Mouse (Mus musculus): Measurements from ENCODE around the gene Elane. TPM values are rescaled to one million over a fixed set of nuclear protein-coding genes. Genes with fewer than 3 reads are reported as not detected.

Elane gene
- polyA plus RNA-seq, 1 experiment from 2014 or later = 0.26 TPM

DNA sequence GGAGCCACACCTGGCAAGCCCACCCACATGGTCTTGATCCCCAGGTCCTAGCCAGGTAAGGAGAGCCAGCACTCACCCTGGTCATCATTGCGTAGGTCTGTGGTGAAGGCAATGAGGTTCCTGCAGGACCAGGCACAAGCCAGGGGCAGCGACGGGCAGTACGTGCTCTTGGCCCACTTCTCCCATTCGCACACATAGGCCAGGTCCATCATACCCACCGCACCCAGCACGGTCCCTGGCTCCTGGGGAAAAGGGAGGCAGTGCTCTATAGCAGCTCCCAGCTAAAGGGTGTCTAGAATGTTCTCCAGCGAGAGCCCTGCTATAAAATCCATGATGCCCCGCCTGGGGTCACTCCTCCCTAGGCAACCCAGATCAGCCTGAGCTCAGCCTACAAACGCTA lies 21.4 kb downstream of the Elane start:
- ATAC-seq (ENCODE audit: low read depth) = no peak
- peaks cover 45% of the 10 kb centered on the region for H3K36me3 ChIP-seq (ENCODE audit: control insufficient read depth, insufficient read depth, low read length)
- no peak overlapping the region for H3K4me2 ChIP-seq (ENCODE audit: low read depth, low read length)
- peaks cover 5% of the 10 kb centered on the region; the same call in 1 of the 2 replicates for H3K4me1 ChIP-seq (replicated peaks; ENCODE audit: control insufficient read depth, insufficient read depth, low read length)
- no peak overlapping the region for H3K27ac ChIP-seq (ENCODE audit: low read length)
- no peak overlapping the region for H3K4me3 ChIP-seq (ENCODE audit: low read length)
- no peaks in the 10 kb centered on the region for H3K27me3 ChIP-seq (ENCODE audit: control insufficient read depth, insufficient read depth, low read depth, low read length)
- no peak overlapping the region for H3K9ac ChIP-seq (ENCODE audit: low read length)
- WGBS = 91% methylated on average over 10 of the region's 10 CpGs
- no peaks in the 10 kb centered on the region for H3K9me3 ChIP-seq (ENCODE audit: control insufficient read depth, low read length)

DNA sequence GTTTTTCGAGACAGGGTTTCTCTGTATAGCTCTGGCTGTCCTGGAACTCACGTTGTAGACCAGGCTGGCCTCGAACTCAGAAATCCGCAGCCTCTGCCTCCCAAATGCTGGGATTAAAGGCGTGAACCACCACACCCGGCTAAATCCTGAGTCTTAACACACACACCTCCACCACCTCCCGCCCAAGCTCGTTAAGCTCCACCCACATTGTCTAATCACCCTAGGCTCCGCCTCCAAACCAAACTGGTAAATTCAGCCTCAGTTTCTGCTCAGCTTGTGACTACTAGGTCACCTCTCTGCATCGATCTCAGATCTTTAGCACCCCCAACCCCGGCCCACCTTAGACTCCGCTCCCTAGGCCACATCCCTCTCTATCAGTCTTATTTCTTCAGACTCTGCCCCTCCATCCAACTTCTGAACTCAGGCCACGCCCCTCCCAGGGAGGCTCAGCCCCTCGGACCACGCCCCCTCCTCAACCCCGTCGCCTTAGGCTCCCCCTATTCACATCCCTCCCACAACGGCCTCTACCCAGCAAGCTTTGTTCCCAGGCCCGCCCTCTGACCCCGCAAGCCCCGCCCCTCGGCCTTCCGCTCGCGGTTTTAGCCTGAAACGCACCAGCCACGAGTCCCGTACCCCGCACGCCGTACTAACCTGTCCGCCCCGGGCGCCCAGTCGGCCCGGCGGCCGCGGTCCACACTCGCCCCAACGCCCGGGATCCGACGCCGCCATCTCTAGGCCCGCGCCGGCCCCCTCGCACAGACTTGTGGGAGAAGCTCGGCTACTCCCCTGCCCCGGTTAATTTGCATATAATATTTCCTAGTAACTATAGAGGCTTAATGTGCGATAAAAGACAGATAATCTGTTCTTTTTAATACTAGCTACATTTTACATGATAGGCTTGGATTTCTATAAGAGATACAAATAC lies 22.4 kb downstream of the Elane start, which contains the start of gene Med16:
Med16 (minus strand) TSS at position 757 of the 925 bp plus-strand sequence.
- WGBS = 2% methylated on average over 52 of the region's 52 CpGs
- peaks cover 41% of the 10 kb centered on the region for H3K36me3 ChIP-seq (ENCODE audit: control insufficient read depth, insufficient read depth, low read length)
- H3K4me1 ChIP-seq (replicated peaks; ENCODE audit: control insufficient read depth, insufficient read depth, low read length) = peaks cover 5% of the 10 kb centered on the region; the same call in 1 of the 2 replicates

GRCm38 (mm10) chr10:79909092-79909922 lies 23.3 kb downstream of the Elane start:
- WGBS = 20% methylated on average over 14 of the region's 14 CpGs
- H3K4me2 ChIP-seq (ENCODE audit: low read depth, low read length) = peak overlapping the region; percentile 39
- peak overlapping the region; percentile 9; the same call in 1 of the 2 replicates for H3K4me3 ChIP-seq (ENCODE audit: low read length)
- peaks cover 6% of the 10 kb centered on the region for H3K4me1 ChIP-seq (replicated peaks; ENCODE audit: control insufficient read depth, insufficient read depth, low read length)
- no peaks in the 10 kb centered on the region for H3K27me3 ChIP-seq (ENCODE audit: control insufficient read depth, insufficient read depth, low read depth, low read length)
- H3K27ac ChIP-seq (ENCODE audit: low read length) = peak overlapping the region; percentile 50
- H3K36me3 ChIP-seq (ENCODE audit: control insufficient read depth, insufficient read depth, low read length) = peaks cover 37% of the 10 kb centered on the region
- no peaks in the 10 kb centered on the region for H3K9me3 ChIP-seq (ENCODE audit: control insufficient read depth, low read length)
- H3K9ac ChIP-seq (ENCODE audit: low read length) = peak overlapping the region; percentile 11; the same call in 1 of the 2 replicates
- ATAC-seq (ENCODE audit: low read depth) = peak; percentile 62

More for the DNA sequence above, 22.4 kb downstream of the Elane start, which contains the start of gene Med16:
- Histone ChIP-seq H3K4me3 (ENCODE audit: low read length) (peak within 1 kb of the TSS; percentile 85), H3K27ac (ENCODE audit: low read length) (peak within 1 kb of the TSS; percentile 97), H3K9me3 (ENCODE audit: control insufficient read depth, low read length) (no peaks in the 10 kb centered on the region), H3K4me2 (ENCODE audit: low read depth, low read length) (peak within 1 kb of the TSS; percentile 58), H3K27me3 (ENCODE audit: control insufficient read depth, insufficient read depth, low read depth, low read length) (no peaks in the 10 kb centered on the region), H3K9ac (ENCODE audit: low read length) (peak within 1 kb of the TSS; percentile 97)
- ATAC-seq (ENCODE audit: low read depth) = peak; percentile 98

GRCm38 (mm10) chr10:79910556-79910955 lies 24.5 kb downstream of the Elane start, which contains the start of gene Gm26602:
Gene Gm26602 (plus strand): TSS chr10:79910856.
- 0 out of 2 replicates have a peak within 1 kb of the TSS, but pooled peaks have one; percentile 24 for H3K9ac ChIP-seq (ENCODE audit: low read length)

GRCm38 (mm10) chr10:79912412-79912811 lies 26.4 kb downstream of the Elane start:
- Histone ChIP-seq H3K27me3 (ENCODE audit: control insufficient read depth, insufficient read depth, low read depth, low read length) (no peaks in the 10 kb centered on the region), H3K9me3 (ENCODE audit: control insufficient read depth, low read length) (no peaks in the 10 kb centered on the region), H3K27ac (ENCODE audit: low read length) (no peak overlapping the region), H3K9ac (ENCODE audit: low read length) (no peak overlapping the region), H3K4me1 (replicated peaks; ENCODE audit: control insufficient read depth, insufficient read depth, low read length) (peaks cover 26% of the 10 kb centered on the region), H3K4me2 (ENCODE audit: low read depth, low read length) (no peak overlapping the region), H3K36me3 (ENCODE audit: control insufficient read depth, insufficient read depth, low read length) (peaks cover 17% of the 10 kb centered on the region), H3K4me3 (ENCODE audit: low read length) (no peak overlapping the region)
- WGBS = 66% methylated on average over 20 of the region's 20 CpGs
- no peak for ATAC-seq (ENCODE audit: low read depth)

More at GRCm38 (mm10) chr10:79910556-79910955, 24.5 kb downstream of the Elane start, which contains the start of gene Gm26602:
- Histone ChIP-seq H3K4me2 (ENCODE audit: low read depth, low read length) (no peak within 1 kb of the TSS), H3K27ac (ENCODE audit: low read length) (no peak within 1 kb of the TSS), H3K4me3 (ENCODE audit: low read length) (no peak within 1 kb of the TSS), H3K4me1 (replicated peaks; ENCODE audit: control insufficient read depth, insufficient read depth, low read length) (peaks cover 17% of the 10 kb centered on the region), H3K27me3 (ENCODE audit: control insufficient read depth, insufficient read depth, low read depth, low read length) (no peaks in the 10 kb centered on the region), H3K9me3 (ENCODE audit: control insufficient read depth, low read length) (no peaks in the 10 kb centered on the region), H3K36me3 (ENCODE audit: control insufficient read depth, insufficient read depth, low read length) (peaks cover 27% of the 10 kb centered on the region)
- ATAC-seq (ENCODE audit: low read depth) = no peak
- WGBS = 89% methylated on average over 4 of the region's 4 CpGs

- no peak for ATAC-seq (ENCODE audit: low read depth)
- Histone ChIP-seq H3K9me3 (ENCODE audit: control insufficient read depth, low read length) (no peaks in the 10 kb centered on the region), H3K4me2 (ENCODE audit: low read depth, low read length) (no peak overlapping the region), H3K9ac (ENCODE audit: low read length) (peak overlapping the region; percentile 32), H3K27me3 (ENCODE audit: control insufficient read depth, insufficient read depth, low read depth, low read length) (peaks cover 19% of the 10 kb centered on the region), H3K4me3 (ENCODE audit: low read length) (no peak overlapping the region), H3K36me3 (ENCODE audit: control insufficient read depth, insufficient read depth, low read length) (peaks cover 17% of the 10 kb centered on the region), H3K27ac (ENCODE audit: low read length) (peak overlapping the region; percentile 17; the same call in 1 of the 2 replicates), H3K4me1 (replicated peaks; ENCODE audit: control insufficient read depth, insufficient read depth, low read length) (peaks cover 27% of the 10 kb centered on the region)
- 70% methylated on average over 11 of the region's 11 CpGs for WGBS
Measured at GRCm38 (mm10) chr10:79914131-79914947, 28.3 kb downstream of the Elane start.

GRCm38 (mm10) chr10:79914948-79915596 lies 29.0 kb downstream of the Elane start:
- H3K4me2 ChIP-seq (ENCODE audit: low read depth, low read length) = 0 out of 2 replicates have a peak overlapping the region, but pooled peaks have one; percentile 81
- peak overlapping the region; percentile 32 for H3K9ac ChIP-seq (ENCODE audit: low read length)
- peaks cover 26% of the 10 kb centered on the region for H3K27me3 ChIP-seq (ENCODE audit: control insufficient read depth, insufficient read depth, low read depth, low read length)
- H3K27ac ChIP-seq (ENCODE audit: low read length) = no peak overlapping the region
- H3K4me1 ChIP-seq (replicated peaks; ENCODE audit: control insufficient read depth, insufficient read depth, low read length) = peaks cover 25% of the 10 kb centered on the region
- H3K9me3 ChIP-seq (ENCODE audit: control insufficient read depth, low read length) = no peaks in the 10 kb centered on the region
- ATAC-seq (ENCODE audit: low read depth) = no peak
- H3K4me3 ChIP-seq (ENCODE audit: low read length) = no peak overlapping the region
- 54% methylated on average over 6 of the region's 7 CpGs for WGBS
- peaks cover 17% of the 10 kb centered on the region for H3K36me3 ChIP-seq (ENCODE audit: control insufficient read depth, insufficient read depth, low read length)

GRCm38 (mm10) chr10:79916081-79916480 lies 30.0 kb downstream of the Elane start:
- H3K27ac ChIP-seq (ENCODE audit: low read length) = 0 out of 2 replicates have a peak overlapping the region, but pooled peaks have one; percentile 80
- H3K36me3 ChIP-seq (ENCODE audit: control insufficient read depth, insufficient read depth, low read length) = peaks cover 9% of the 10 kb centered on the region
- 0 out of 2 replicates have a peak, but pooled peaks have one; percentile 5 for ATAC-seq (ENCODE audit: low read depth)
- peak overlapping the region; percentile 83 for H3K4me3 ChIP-seq (ENCODE audit: low read length)
- peaks cover 30% of the 10 kb centered on the region for H3K4me1 ChIP-seq (replicated peaks; ENCODE audit: control insufficient read depth, insufficient read depth, low read length)
- WGBS = 4% methylated on average over 8 of the region's 8 CpGs
- H3K4me2 ChIP-seq (ENCODE audit: low read depth, low read length) = peak overlapping the region; percentile 81
- peak overlapping the region; percentile 98 for H3K9ac ChIP-seq (ENCODE audit: low read length)
- H3K9me3 ChIP-seq (ENCODE audit: control insufficient read depth, low read length) = no peaks in the 10 kb centered on the region
- peaks cover 36% of the 10 kb centered on the region for H3K27me3 ChIP-seq (ENCODE audit: control insufficient read depth, insufficient read depth, low read depth, low read length)

Measured in lung, embryonic 16.5 days (tissue).